Mouse (Mus musculus): ENCODE data around the gene Bgn. TPM values are rescaled to one million over a fixed set of nuclear protein-coding genes. Genes with fewer than 3 reads are reported as not detected.

Gene Bgn
- total and polyA plus RNA-seq, 2 experiments from 2014 or later = 23.7 to 68.9 TPM

DNA sequence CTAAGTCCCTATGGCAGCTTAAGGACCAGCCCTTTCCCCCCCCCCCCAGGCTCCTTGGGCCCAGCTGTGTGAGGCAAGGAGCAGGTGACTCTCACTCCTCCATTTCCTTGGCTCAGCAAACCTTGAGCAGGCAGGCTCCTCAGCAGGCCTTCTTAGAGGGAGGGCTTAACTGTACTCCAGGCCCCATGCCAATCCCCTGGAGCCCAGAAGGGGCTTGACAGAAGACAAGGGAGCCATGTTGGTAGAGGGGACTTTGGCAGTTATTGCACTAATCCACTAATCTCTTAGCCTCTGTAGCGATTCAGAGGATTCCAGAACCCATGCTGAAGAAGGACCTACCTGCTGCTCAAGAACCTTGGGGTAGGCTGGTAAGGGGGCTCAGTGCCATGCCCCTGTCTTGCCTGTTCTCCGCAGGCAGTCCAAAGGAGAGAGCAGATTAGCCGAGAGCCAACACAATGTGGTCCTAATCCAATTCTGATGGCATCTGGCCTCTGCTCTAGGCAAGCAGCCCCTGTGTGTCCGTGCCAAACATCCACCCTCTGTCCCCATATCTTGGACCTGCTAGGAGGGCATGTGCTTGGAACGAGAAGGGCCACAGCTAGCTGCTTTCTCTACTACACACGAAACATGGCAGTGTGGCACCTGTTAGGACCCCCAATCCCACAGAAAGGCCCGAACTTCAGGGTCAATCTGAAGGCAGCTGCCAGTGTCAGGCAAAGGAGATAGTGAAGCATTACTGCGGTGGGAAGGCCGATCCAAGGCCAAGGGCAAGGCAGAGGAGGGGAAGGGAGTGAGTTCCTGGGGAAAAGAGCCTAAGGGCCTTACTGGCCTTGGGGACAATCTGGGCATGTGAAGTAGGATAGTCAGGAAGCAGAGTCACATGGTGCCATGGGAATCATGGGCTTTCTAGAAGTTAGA, 42.1 kb downstream of the Bgn start:
- Histone ChIP-seq H3K9me3 (ENCODE audit: low read length) (no peaks in the 10 kb centered on the region), H3K4me3 (ENCODE audit: low read length) (no peak overlapping the region), H3K36me3 (ENCODE audit: insufficient read depth, low read length) (no peaks in the 10 kb centered on the region), H3K9ac (replicated peaks; ENCODE audit: low read length) (no peak overlapping the region), H3K27ac (0 out of 2 replicates have a peak overlapping the region, but pooled peaks have one; percentile 7), H3K4me1 (ENCODE audit: insufficient read depth, low read length) (no peaks in the 10 kb centered on the region), H3K27me3 (ENCODE audit: insufficient read depth, low read length) (no peaks in the 10 kb centered on the region), H3K4me2 (ENCODE audit: low read depth, low read length) (no peak overlapping the region)
- ATAC-seq (peak; percentile 33), DNase-seq (ENCODE audit: low spot score) (peak; percentile 41)
- 72% methylated on average over 9 of the region's 9 CpGs for WGBS
- no peak for TF ChIP-seq CTCF (IDR thresholded peaks at IDR 0.05; ENCODE audit: low read depth)

DNA sequence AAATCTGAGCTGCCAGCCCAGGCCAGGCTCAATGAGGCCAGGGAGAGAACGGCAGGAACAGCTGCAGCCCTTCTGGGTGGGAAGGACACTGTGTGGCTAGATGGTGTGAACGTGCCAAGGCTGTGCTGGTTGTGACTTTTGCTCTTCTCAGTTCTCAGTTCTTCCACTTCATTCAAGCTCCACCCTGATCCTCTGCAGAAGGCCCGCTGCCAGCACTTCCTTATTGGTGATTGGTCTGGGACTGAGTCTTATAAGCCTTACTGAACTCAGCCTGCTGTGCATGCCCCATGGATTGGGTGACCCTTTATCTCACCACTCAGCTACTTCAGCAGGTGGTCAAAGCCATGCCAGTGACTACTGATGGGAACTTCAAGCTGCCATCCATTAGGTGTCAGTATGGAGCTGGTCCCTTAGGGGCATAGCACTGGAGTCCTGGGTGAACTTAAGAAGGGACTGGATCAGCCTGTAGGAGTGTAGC, 43.0 kb downstream of the Bgn start:
- peak; percentile 25; the same call in 1 of the 2 replicates for TF ChIP-seq CTCF (IDR thresholded peaks at IDR 0.05; ENCODE audit: low read depth)
- Histone ChIP-seq H3K4me2 (ENCODE audit: low read depth, low read length) (no peak overlapping the region), H3K9ac (replicated peaks; ENCODE audit: low read length) (no peak overlapping the region), H3K4me3 (ENCODE audit: low read length) (no peak overlapping the region), H3K36me3 (ENCODE audit: insufficient read depth, low read length) (no peaks in the 10 kb centered on the region), H3K9me3 (ENCODE audit: low read length) (no peaks in the 10 kb centered on the region), H3K4me1 (ENCODE audit: insufficient read depth, low read length) (no peaks in the 10 kb centered on the region), H3K27ac (no peak overlapping the region), H3K27me3 (ENCODE audit: insufficient read depth, low read length) (no peaks in the 10 kb centered on the region)
- 59% methylated on average over 3 of the region's 3 CpGs for WGBS
- ATAC-seq (no peak; the same call in 1 of the 2 replicates), DNase-seq (ENCODE audit: low spot score) (no peak)

DNA sequence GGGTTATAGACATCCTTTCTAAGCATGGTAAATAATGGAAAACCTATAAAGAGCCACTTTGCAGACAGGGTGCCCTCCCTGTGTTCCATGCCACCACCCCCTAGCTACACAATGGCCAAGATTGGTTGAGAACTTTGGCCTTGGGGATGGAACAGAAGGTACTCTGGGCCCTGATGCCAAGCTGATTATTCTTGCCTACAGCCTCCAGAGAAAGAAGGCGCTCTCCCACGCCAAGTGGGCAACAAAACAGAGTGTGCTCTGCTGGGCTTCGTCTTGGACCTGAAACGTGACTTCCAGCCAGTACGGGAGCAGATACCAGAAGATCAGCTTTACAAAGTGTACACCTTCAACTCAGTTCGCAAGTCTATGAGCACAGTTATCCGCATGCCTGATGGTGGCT, 54.5 kb downstream of the Bgn start:
- ATAC-seq = no peak
- Histone ChIP-seq H3K27me3 (ENCODE audit: insufficient read depth, low read length) (no peaks in the 10 kb centered on the region), H3K9me3 (ENCODE audit: low read length) (no peaks in the 10 kb centered on the region), H3K4me1 (ENCODE audit: insufficient read depth, low read length) (no peaks in the 10 kb centered on the region), H3K4me2 (ENCODE audit: low read depth, low read length) (no peak overlapping the region), H3K27ac (no peak overlapping the region), H3K4me3 (ENCODE audit: low read length) (no peak overlapping the region), H3K9ac (replicated peaks; ENCODE audit: low read length) (no peak overlapping the region), H3K36me3 (ENCODE audit: insufficient read depth, low read length) (no peaks in the 10 kb centered on the region)
- DNase-seq (ENCODE audit: low spot score) = no peak
- 74% methylated on average over 7 of the region's 7 CpGs for WGBS
- TF ChIP-seq CTCF (IDR thresholded peaks at IDR 0.05; ENCODE audit: low read depth) = no peak

GRCm38 (mm10) chrX:73543340-73543739, 59.9 kb downstream of the Bgn start:
- Histone ChIP-seq H3K9ac (replicated peaks; ENCODE audit: low read length) (no peak overlapping the region), H3K4me3 (ENCODE audit: low read length) (no peak overlapping the region), H3K4me2 (ENCODE audit: low read depth, low read length) (no peak overlapping the region), H3K4me1 (ENCODE audit: insufficient read depth, low read length) (no peaks in the 10 kb centered on the region), H3K9me3 (ENCODE audit: low read length) (no peaks in the 10 kb centered on the region), H3K36me3 (ENCODE audit: insufficient read depth, low read length) (no peaks in the 10 kb centered on the region), H3K27ac (no peak overlapping the region), H3K27me3 (ENCODE audit: insufficient read depth, low read length) (no peaks in the 10 kb centered on the region)
- 51% methylated on average over 3 of the region's 3 CpGs for WGBS
- TF ChIP-seq CTCF (IDR thresholded peaks at IDR 0.05; ENCODE audit: low read depth) = peak; percentile 58
- ATAC-seq (no peak), DNase-seq (ENCODE audit: low spot score) (peak; percentile 35)

Other genes starting within 250 kb of the Bgn start
- gene Xlr4c, start 240.5 kb upstream of the Bgn start, total RNA-seq (2014; rRNA removed) = not detected in 2 replicates
- 0.31 and 0.53 TPM in 2 replicates for gene Xlr4c, start 240.5 kb upstream of the Bgn start, polyA plus RNA-seq (2015; fragmentation: Nextera tagmentation; extraction: Ambion mirVana)
- not detected in 2 replicates for gene Xlr3c, start 218.2 kb upstream of the Bgn start, total RNA-seq (2014; rRNA removed)
- gene Xlr3c, start 218.2 kb upstream of the Bgn start, polyA plus RNA-seq (2015; fragmentation: Nextera tagmentation; extraction: Ambion mirVana) = 0.15 and 0.59 TPM in 2 replicates
- not detected in 2 replicates for gene Xlr5a, start 190.6 kb upstream of the Bgn start, total RNA-seq (2014; rRNA removed)
- not detected in 2 replicates for gene Xlr5a, start 190.6 kb upstream of the Bgn start, polyA plus RNA-seq (2015; fragmentation: Nextera tagmentation; extraction: Ambion mirVana)
- gene Xlr5c, start 190.6 kb upstream of the Bgn start, total RNA-seq (2014; rRNA removed) = not detected in 2 replicates
- gene Xlr5c, start 190.6 kb upstream of the Bgn start, polyA plus RNA-seq (2015; fragmentation: Nextera tagmentation; extraction: Ambion mirVana) = not detected in 2 replicates
- not detected in 2 replicates for gene Gm45015, start 146.8 kb upstream of the Bgn start, total RNA-seq (2014; rRNA removed)
- not detected in 2 replicates for gene Gm45015, start 146.8 kb upstream of the Bgn start, polyA plus RNA-seq (2015; fragmentation: Nextera tagmentation; extraction: Ambion mirVana)
- gene Zfp275, start 141.0 kb upstream of the Bgn start, total RNA-seq (2014; rRNA removed) = 35.8 and 40.2 TPM in 2 replicates
- gene Zfp275, start 141.0 kb upstream of the Bgn start, polyA plus RNA-seq (2015; fragmentation: Nextera tagmentation; extraction: Ambion mirVana) = 5.3 and 5.5 TPM in 2 replicates
- gene Gm18336, start 84.9 kb upstream of the Bgn start, total RNA-seq (2014; rRNA removed) = 0.14 and 0.16 TPM in 2 replicates
- 0.06 TPM in 1 of 2 replicates, not detected in the other for gene Gm18336, start 84.9 kb upstream of the Bgn start, polyA plus RNA-seq (2015; fragmentation: Nextera tagmentation; extraction: Ambion mirVana)
- 4.5 TPM in 2 replicates for gene Zfp92, start 72.5 kb upstream of the Bgn start, total RNA-seq (2014; rRNA removed)
- gene Zfp92, start 72.5 kb upstream of the Bgn start, polyA plus RNA-seq (2015; fragmentation: Nextera tagmentation; extraction: Ambion mirVana) = 1.0 and 1.2 TPM in 2 replicates
- gene Trex2, start 48.3 kb upstream of the Bgn start, total RNA-seq (2014; rRNA removed) = not detected in 2 replicates
- gene Trex2, start 48.3 kb upstream of the Bgn start, polyA plus RNA-seq (2015; fragmentation: Nextera tagmentation; extraction: Ambion mirVana) = not detected in 2 replicates
- 22.0 and 33.5 TPM in 2 replicates for gene Haus7, start 24.6 kb upstream of the Bgn start, total RNA-seq (2014; rRNA removed)
- 62.8 and 63.7 TPM in 2 replicates for gene Haus7, start 24.6 kb upstream of the Bgn start, polyA plus RNA-seq (2015; fragmentation: Nextera tagmentation; extraction: Ambion mirVana)
- 40.9 and 44.0 TPM in 2 replicates for gene Atp2b3, start 19.5 kb downstream of the Bgn start, total RNA-seq (2014; rRNA removed)
- gene Atp2b3, start 19.5 kb downstream of the Bgn start, polyA plus RNA-seq (2015; fragmentation: Nextera tagmentation; extraction: Ambion mirVana) = 8.1 and 8.2 TPM in 2 replicates
- 2.3 and 3.3 TPM in 2 replicates for gene Dusp9, start 155.8 kb downstream of the Bgn start, total RNA-seq (2014; rRNA removed)
- gene Dusp9, start 155.8 kb downstream of the Bgn start, polyA plus RNA-seq (2015; fragmentation: Nextera tagmentation; extraction: Ambion mirVana) = 1.1 and 1.3 TPM in 2 replicates
- 109 and 116 TPM in 2 replicates for gene Pnck, start 176.5 kb downstream of the Bgn start, total RNA-seq (2014; rRNA removed)
- gene Pnck, start 176.5 kb downstream of the Bgn start, polyA plus RNA-seq (2015; fragmentation: Nextera tagmentation; extraction: Ambion mirVana) = 145 and 149 TPM in 2 replicates
- gene Slc6a8, start 189.5 kb downstream of the Bgn start, total RNA-seq (2014; rRNA removed) = 60.6 and 61.1 TPM in 2 replicates
- 7.6 and 8.2 TPM in 2 replicates for gene Slc6a8, start 189.5 kb downstream of the Bgn start, polyA plus RNA-seq (2015; fragmentation: Nextera tagmentation; extraction: Ambion mirVana)
- gene Bcap31, start 232.6 kb downstream of the Bgn start, total RNA-seq (2014; rRNA removed) = 50.1 and 50.6 TPM in 2 replicates
- gene Bcap31, start 232.6 kb downstream of the Bgn start, polyA plus RNA-seq (2015; fragmentation: Nextera tagmentation; extraction: Ambion mirVana) = 150 and 157 TPM in 2 replicates
- gene Abcd1, start 233.0 kb downstream of the Bgn start, total RNA-seq (2014; rRNA removed) = 16.6 and 18.0 TPM in 2 replicates
- 8.4 and 8.5 TPM in 2 replicates for gene Abcd1, start 233.0 kb downstream of the Bgn start, polyA plus RNA-seq (2015; fragmentation: Nextera tagmentation; extraction: Ambion mirVana)

All from hindbrain, postnatal 0 days (tissue).